Mouse (Mus musculus) kidney, adult 2 months (tissue): ENCODE measurements at regions not wholly inside any gene's neighbourhood (a gene's known extent, or its start where the extent isn't known, plus 50 kb on each side); places are given as distances from the start of the nearest gene placed in this dataset.

Experiments used
- DNase-seq: peaks from one replicate; pipeline ENCODE4 v3.0.0; 2021
- H3K27ac ChIP-seq: fragments of 200-500 bp; 2 replicates; pipeline ENCODE4 v1.5.1; 2012; ENCODE audit warnings: low read depth, low read length, control low read depth, inconsistent platforms; ENCODE audit not compliant: insufficient read depth
- H3K27me3 ChIP-seq: fragments of 200-500 bp; replicated peaks from 2 replicates; pipeline ENCODE4 v1.6.1; 2012; ENCODE audit warnings: mild to moderate bottlenecking, moderate library complexity, low read length, inconsistent platforms; ENCODE audit not compliant: control insufficient read depth, insufficient read depth
- H3K36me3 ChIP-seq: fragments of 200-500 bp; 2 replicates; pipeline ENCODE4 v1.6.1; 2012; ENCODE audit warnings: mild to moderate bottlenecking, moderate library complexity, low read length, inconsistent platforms; ENCODE audit not compliant: control insufficient read depth, insufficient read depth
- H3K4me1 ChIP-seq: fragments of 200-500 bp; 2 replicates; pipeline ENCODE4 v1.6.1; 2011; ENCODE audit warnings: low read length; ENCODE audit not compliant: control insufficient read depth, insufficient read depth
- H3K4me3 ChIP-seq: fragments of 200-500 bp; 2 replicates; pipeline ENCODE4 v1.5.1; 2011; ENCODE audit warnings: mild to moderate bottlenecking, low read depth, low read length, control low read depth; ENCODE audit not compliant: insufficient read depth
- CTCF ChIP-seq: fragments of 200-500 bp; conservative IDR thresholded peaks from 2 replicates; pipeline ENCODE4 v1.5.1; 2011; ENCODE audit warnings: low read depth, mild to moderate bottlenecking, control low read depth, low read length, moderate library complexity, mixed read lengths; ENCODE audit not compliant: insufficient read depth, insufficient read length
- POLR2A ChIP-seq: fragments of 200-500 bp; IDR thresholded peaks from one replicate; pipeline ENCODE4 v1.6.1; 2011; ENCODE audit warnings: low read depth, low read length, control low read depth
- WGBS: fragments of 180-500 bp; shearing (Covaris S2); methylation state at CpG from one replicate; pipeline ENCODE4 v1.1.7; 2018; 5-methylcytosine and 5-hydroxymethylcytosine counted together

GRCm38 (mm10) chr7:139741246-139741903 is 57.8 kb upstream of the Cfap46 start:
- no peak overlapping the region for H3K27ac ChIP-seq
- DNase-seq = no peak
- WGBS = 50% methylated on average over 13 of the region's 13 CpGs
- no peaks in the 10 kb centered on the region for H3K27me3 ChIP-seq
- TF ChIP-seq POLR2A (no peak), CTCF (no peak)
- H3K36me3 ChIP-seq = no peaks in the 10 kb centered on the region
- no peak overlapping the region for H3K4me3 ChIP-seq
- H3K4me1 ChIP-seq = no peaks in the 10 kb centered on the region

GRCm38 (mm10) chr7:139746803-139747202 is 63.2 kb upstream of the Cfap46 start:
- peak; percentile 17 for DNase-seq

GRCm38 (mm10) chr7:139747290-139748067 is 63.9 kb upstream of the Cfap46 start:
- Histone ChIP-seq H3K4me3 (no peak overlapping the region), H3K4me1 (no peaks in the 10 kb centered on the region), H3K27ac (no peak overlapping the region), H3K36me3 (no peaks in the 10 kb centered on the region), H3K27me3 (no peaks in the 10 kb centered on the region)
- no peak for DNase-seq
- TF ChIP-seq CTCF (no peak), POLR2A (no peak)
- 60% methylated on average over 11 of the region's 11 CpGs for WGBS

More at GRCm38 (mm10) chr7:139746803-139747202, 63.2 kb upstream of the Cfap46 start:
- H3K4me1 ChIP-seq = no peaks in the 10 kb centered on the region
- H3K27ac ChIP-seq = no peak overlapping the region
- 50% methylated on average over 1 of the region's 1 CpGs for WGBS
- no peaks in the 10 kb centered on the region for H3K27me3 ChIP-seq
- TF ChIP-seq POLR2A (no peak), CTCF (no peak; the same call in 1 of the 2 replicates)
- no peaks in the 10 kb centered on the region for H3K36me3 ChIP-seq
- no peak overlapping the region for H3K4me3 ChIP-seq

- H3K36me3 ChIP-seq = no peaks in the 10 kb centered on the region
- no peaks in the 10 kb centered on the region for H3K27me3 ChIP-seq
- 91% methylated on average over 8 of the region's 8 CpGs for WGBS
- TF ChIP-seq CTCF = no peak
- no peak for TF ChIP-seq POLR2A
- H3K4me3 ChIP-seq = no peak overlapping the region
- H3K27ac ChIP-seq = no peak overlapping the region
- no peaks in the 10 kb centered on the region for H3K4me1 ChIP-seq
- DNase-seq = no peak
Observed at GRCm38 (mm10) chr7:139755004-139755403, 71.4 kb upstream of the Cfap46 start.

- no peak for DNase-seq
- H3K4me3 ChIP-seq = no peak overlapping the region
- H3K4me1 ChIP-seq = no peaks in the 10 kb centered on the region
- no peaks in the 10 kb centered on the region for H3K36me3 ChIP-seq
- no peaks in the 10 kb centered on the region for H3K27me3 ChIP-seq
- H3K27ac ChIP-seq = no peak overlapping the region
- TF ChIP-seq CTCF (no peak), POLR2A (no peak)
- 83% methylated on average over 1 of the region's 1 CpGs for WGBS
Observed at GRCm38 (mm10) chr7:139762522-139762921, 71.5 kb upstream of the Adgra1 start.

- Histone ChIP-seq H3K4me3 (no peak overlapping the region), H3K4me1 (no peaks in the 10 kb centered on the region), H3K36me3 (no peaks in the 10 kb centered on the region), H3K27ac (no peak overlapping the region), H3K27me3 (no peaks in the 10 kb centered on the region)
- WGBS = 48% methylated on average over 4 of the region's 4 CpGs
- DNase-seq = no peak
- TF ChIP-seq POLR2A (no peak), CTCF (no peak)
Observed at GRCm38 (mm10) chr7:139763241-139763640, 70.7 kb upstream of the Adgra1 start.

GRCm38 (mm10) chr7:139766296-139766695 is 67.7 kb upstream of the Adgra1 start:
- TF ChIP-seq POLR2A = no peak
- no peaks in the 10 kb centered on the region for H3K36me3 ChIP-seq
- 36% methylated on average over 3 of the region's 3 CpGs for WGBS
- no peaks in the 10 kb centered on the region for H3K27me3 ChIP-seq
- H3K27ac ChIP-seq = no peak overlapping the region
- no peaks in the 10 kb centered on the region for H3K4me1 ChIP-seq
- no peak for DNase-seq
- H3K4me3 ChIP-seq = no peak overlapping the region
